Mouse (Mus musculus) liver, embryonic 14.5 days (tissue): ENCODE data around the gene Zfp708. TPM values are rescaled to one million over a fixed set of nuclear protein-coding genes. Genes with fewer than 3 reads are reported as not detected.
A peak's percentile ranks its signal among the peaks of the same experiment; 100 is the strongest.

ENCODE experiments used
- ATAC-seq: fragments of 200-750 bp; cut with Nextera tagmentation; 2 replicates; pipeline ENCODE4 v1.8.0; 2017; ENCODE audit warnings: moderate number of reproducible peaks, mild to moderate bottlenecking, moderate library complexity; ENCODE audit not compliant: insufficient read depth
- DNase-seq, 3 experiments: peaks; one replicate each; pipeline ENCODE4 v3.0.0-alpha.2; 2012 to 2013; ENCODE audit warnings: low read depth in 3 of 3, low spot score in 3 of 3
- H3K27ac ChIP-seq: fragments of 300-500 bp; sonication (generic); 2 replicates; pipeline ENCODE4 v1.5.1; 2014; ENCODE audit warnings: moderate library complexity, mild to moderate bottlenecking, control low read depth, inconsistent platforms
- H3K27me3 ChIP-seq: fragments of 300-500 bp; sonication (generic); 2 replicates; pipeline ENCODE4 v1.6.1; 2014; ENCODE audit warnings: mild to moderate bottlenecking, low read length, moderate library complexity; ENCODE audit not compliant: control insufficient read depth, insufficient read depth
- H3K36me3 ChIP-seq: fragments of 300-500 bp; sonication (generic); replicated peaks from 2 replicates; pipeline ENCODE4 v1.6.1; 2014; ENCODE audit warnings: low read depth; ENCODE audit not compliant: control insufficient read depth, insufficient read depth
- H3K4me1 ChIP-seq, 2 experiments: fragments of 200-500 bp in 1 of 2; fragments of 300-500 bp in 1 of 2; sonication (generic) in 1 of 2; replicated peaks; 2 replicates each; pipeline ENCODE4 v1.6.1; 2012 to 2014; ENCODE audit warnings: antibody characterized with exemption in 1 of 2, inconsistent platforms in 1 of 2, low read length in 1 of 2; ENCODE audit not compliant: control insufficient read depth in 2 of 2, insufficient read depth in 2 of 2
- H3K4me2 ChIP-seq: fragments of 300-500 bp; sonication (generic); 2 replicates; pipeline ENCODE4 v1.6.1; 2014; ENCODE audit warnings: low read depth, mild to moderate bottlenecking, control low read depth, moderate library complexity
- H3K4me3 ChIP-seq, 2 experiments: fragments of 200-500 bp in 1 of 2; fragments of 300-500 bp in 1 of 2; sonication (generic) in 1 of 2; 2 replicates each; pipeline ENCODE4 v1.5.1; 2012 to 2014; ENCODE audit warnings: low read depth in 2 of 2, low read length in 2 of 2, mild to moderate bottlenecking in 2 of 2, control low read depth in 1 of 2, inconsistent platforms in 1 of 2, moderate library complexity in 1 of 2; ENCODE audit not compliant: insufficient read depth in 1 of 2
- H3K9ac ChIP-seq: fragments of 300-500 bp; sonication (generic); replicated peaks from 2 replicates; pipeline ENCODE4 v1.6.1; 2014; ENCODE audit warnings: mild to moderate bottlenecking, control low read depth, moderate library complexity
- H3K9me3 ChIP-seq: fragments of 300-500 bp; sonication (generic); 2 replicates; pipeline ENCODE4 v1.6.1; 2016; ENCODE audit warnings: low read length, mixed read lengths; ENCODE audit not compliant: control insufficient read depth
- CTCF ChIP-seq: IDR thresholded peaks from 2 replicates; pipeline ENCODE4 v1.5.1; 2016; ENCODE audit warnings: antibody characterized with exemption, low read depth, control low read depth
- EP300 ChIP-seq: IDR thresholded peaks from 2 replicates; pipeline ENCODE4 v1.6.1; 2016; ENCODE audit warnings: antibody characterized with exemption, low read depth
- WGBS: fragments of 180-500 bp; shearing (Covaris S2); extraction: QIAGEN DNeasy Blood & Tissue Kit; methylation state at CpG from one replicate; pipeline ENCODE4 v1.1.7; 2014; ENCODE audit not compliant: insufficient replicate concordance; 5-methylcytosine and 5-hydroxymethylcytosine counted together
- polyA plus RNA-seq, 2 experiments: library from polyadenylated mRNA; depleted of rRNA in 1 of 2; stranded (reverse) in 1 of 2; unstranded in 1 of 2; fragments of >200 nt; fragmentation: Nextera tagmentation in 1 of 2; extraction: Ambion mirVana in 1 of 2; gene quantifications; 2 replicates each; pipeline versions ENCODE4 v1.2.1 to v1.2.3; 2012 to 2014

Gene Zfp708
- polyA plus RNA-seq, 2 experiments = 0.63 to 0.96 TPM

GRCm38 (mm10) chr13:67090154-67090553 lies 7.6 kb downstream of the Zfp708 start:
- WGBS = 29% methylated on average over 1 of the region's 1 CpGs
- no peaks in the 10 kb centered on the region for H3K4me1 ChIP-seq
- H3K27ac ChIP-seq = no peak overlapping the region
- DNase-seq (no peak), ATAC-seq (no peak)
- TF ChIP-seq EP300 = no peak
- TF ChIP-seq CTCF = no peak
- no peak overlapping the region for H3K9ac ChIP-seq
- H3K4me2 ChIP-seq = no peak overlapping the region
- no peaks in the 10 kb centered on the region for H3K27me3 ChIP-seq
- H3K36me3 ChIP-seq = no peaks in the 10 kb centered on the region
- H3K4me3 ChIP-seq = no peak overlapping the region
- no peaks in the 10 kb centered on the region for H3K9me3 ChIP-seq

- Histone ChIP-seq H3K4me1 (peaks cover 6 to 11% of the 10 kb centered on the region in 2 experiments; a peak in 3 of 4 replicates), H3K27ac (no peak overlapping the region), H3K27me3 (no peaks in the 10 kb centered on the region), H3K9ac (no peak overlapping the region), H3K9me3 (no peaks in the 10 kb centered on the region), H3K36me3 (no peaks in the 10 kb centered on the region), H3K4me3 (peak overlapping the region in 1 of 2 experiments; percentile 60; a peak in 1 of 4 replicates), H3K4me2 (peak overlapping the region; percentile 74)
- WGBS = 38% methylated on average over 1 of the region's 1 CpGs
- ATAC-seq (no peak), DNase-seq (no peak)
- no peak for TF ChIP-seq EP300
These were observed 15.8 kb downstream of the Zfp708 start for GRCm38 (mm10) chr13:67081946-67082345.

- no peaks in the 10 kb centered on the region for H3K9me3 ChIP-seq
- H3K9ac ChIP-seq = peak overlapping the region; percentile 57
- peaks cover 6 to 11% of the 10 kb centered on the region in 2 experiments; a peak in 3 of 4 replicates for H3K4me1 ChIP-seq
- H3K27ac ChIP-seq = peak overlapping the region; percentile 26; the same call in 1 of the 2 replicates
- peak overlapping the region; percentile 74 for H3K4me2 ChIP-seq
- no peaks in the 10 kb centered on the region for H3K27me3 ChIP-seq
- under 1% methylated on average over 24 of the region's 24 CpGs for WGBS
- no peaks in the 10 kb centered on the region for H3K36me3 ChIP-seq
- H3K4me3 ChIP-seq = peak overlapping the region; percentile 60 to 95
- no peak for TF ChIP-seq CTCF
- TF ChIP-seq EP300 = no peak
- peak; percentile 50 to 61 (median 59) for DNase-seq
- ATAC-seq = peak; percentile 100
These were observed 16.5 kb downstream of the Zfp708 start for GRCm38 (mm10) chr13:67081142-67081713.

- DNase-seq = no peak
These were observed 20.5 kb downstream of the Zfp708 start for GRCm38 (mm10) chr13:67077244-67077643.

GRCm38 (mm10) chr13:67072786-67073185 lies 25.0 kb downstream of the Zfp708 start:
- Histone ChIP-seq H3K4me3 (no peak overlapping the region), H3K27ac (no peak overlapping the region), H3K4me1 (no peaks in the 10 kb centered on the region), H3K9me3 (peaks cover 5% of the 10 kb centered on the region; the same call in 1 of the 2 replicates), H3K4me2 (no peak overlapping the region), H3K36me3 (peaks cover 15% of the 10 kb centered on the region), H3K27me3 (no peaks in the 10 kb centered on the region), H3K9ac (no peak overlapping the region)
- DNase-seq (no peak), ATAC-seq (no peak)
- no peak for TF ChIP-seq EP300
- TF ChIP-seq CTCF = no peak
- WGBS = 75% methylated on average over 2 of the region's 2 CpGs

More at GRCm38 (mm10) chr13:67077244-67077643, 20.5 kb downstream of the Zfp708 start:
- Histone ChIP-seq H3K36me3 (peaks cover 2% of the 10 kb centered on the region; the same call in 1 of the 2 replicates), H3K9ac (no peak overlapping the region), H3K9me3 (no peaks in the 10 kb centered on the region), H3K27ac (no peak overlapping the region), H3K4me1 (peaks cover 6 to 11% of the 10 kb centered on the region in 2 experiments; a peak in 3 of 4 replicates), H3K4me3 (no peak overlapping the region), H3K4me2 (no peak overlapping the region), H3K27me3 (no peaks in the 10 kb centered on the region)
- WGBS = 68% methylated on average over 2 of the region's 2 CpGs
- no peak for ATAC-seq
- no peak for TF ChIP-seq CTCF
- TF ChIP-seq EP300 = no peak
